Mouse (Mus musculus): ENCODE measurements around the gene Epb41. TPM values are rescaled to one million over a fixed set of nuclear protein-coding genes. Genes with fewer than 3 reads are reported as not detected.

Gene Epb41
- polyA plus RNA-seq, 1 experiment from 2014 or later = 227 TPM

DNA sequence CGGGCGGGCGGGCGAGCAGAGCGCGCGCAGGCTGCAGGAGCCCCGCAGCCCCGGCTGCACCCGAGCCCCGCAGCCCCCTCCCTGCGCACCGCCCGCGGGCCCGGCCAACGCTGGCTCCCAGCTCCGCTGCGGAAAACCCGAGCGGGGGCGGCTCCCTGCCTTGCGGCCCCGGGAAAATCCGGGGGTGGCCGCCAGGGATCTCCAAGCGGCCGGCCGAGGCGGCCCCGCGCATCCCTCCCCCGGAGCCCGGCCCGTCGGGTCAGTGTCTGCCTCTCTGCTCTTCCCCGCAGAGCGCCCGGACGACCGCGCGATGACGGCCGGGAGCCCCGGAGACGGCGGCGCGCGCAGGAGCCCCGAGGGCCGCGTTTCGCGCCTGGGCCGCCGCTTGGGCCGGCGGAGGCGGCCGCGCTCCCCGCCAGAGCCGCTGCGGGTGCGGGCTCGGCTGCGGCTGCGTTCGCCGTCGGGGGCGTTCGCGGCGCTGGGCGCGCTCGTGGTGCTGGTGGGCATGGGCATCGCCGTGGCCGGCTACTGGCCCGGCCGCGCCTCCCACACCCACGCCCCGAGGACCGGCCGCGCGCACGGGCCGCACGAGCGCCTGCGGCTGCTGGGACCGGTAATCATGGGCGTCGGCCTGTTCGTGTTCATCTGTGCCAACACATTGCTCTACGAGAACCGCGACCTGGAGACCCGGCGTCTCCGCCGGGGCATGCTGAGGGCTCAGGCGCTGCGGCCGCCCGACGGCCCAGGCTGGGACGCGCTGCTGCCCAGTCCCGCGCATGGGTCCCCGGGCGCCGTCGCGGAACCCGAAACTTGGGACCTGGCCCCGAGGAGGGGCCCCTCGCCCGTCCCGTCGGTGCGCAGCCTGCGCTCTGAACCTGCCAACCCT, 153.4 kb downstream of the Epb41 start, which contains the start of gene Tmem200b:
TSS of gene Tmem200b (plus strand) at position 311 of the 886 bp plus-strand sequence.
- peak within 1 kb of the TSS; percentile 51 for H3K4me3 ChIP-seq
- WGBS = 3% methylated on average over 91 of the region's 130 CpGs
- H3K4me2 ChIP-seq (replicated peaks) = peak within 1 kb of the TSS; percentile 71
- H3K9ac ChIP-seq (replicated peaks) = peak within 1 kb of the TSS; percentile 48
- H3K9me3 ChIP-seq = no peaks in the 10 kb centered on the region
- 0 out of 2 replicates have a peak, but pooled peaks have one; percentile 7 for ATAC-seq (ENCODE audit: low FRiP score, low read depth)
- no peak within 1 kb of the TSS for H3K27ac ChIP-seq (replicated peaks)
- H3K27me3 ChIP-seq = peaks cover 98% of the 10 kb centered on the region
- peaks cover 33% of the 10 kb centered on the region for H3K36me3 ChIP-seq
- peaks cover 43% of the 10 kb centered on the region for H3K4me1 ChIP-seq

DNA sequence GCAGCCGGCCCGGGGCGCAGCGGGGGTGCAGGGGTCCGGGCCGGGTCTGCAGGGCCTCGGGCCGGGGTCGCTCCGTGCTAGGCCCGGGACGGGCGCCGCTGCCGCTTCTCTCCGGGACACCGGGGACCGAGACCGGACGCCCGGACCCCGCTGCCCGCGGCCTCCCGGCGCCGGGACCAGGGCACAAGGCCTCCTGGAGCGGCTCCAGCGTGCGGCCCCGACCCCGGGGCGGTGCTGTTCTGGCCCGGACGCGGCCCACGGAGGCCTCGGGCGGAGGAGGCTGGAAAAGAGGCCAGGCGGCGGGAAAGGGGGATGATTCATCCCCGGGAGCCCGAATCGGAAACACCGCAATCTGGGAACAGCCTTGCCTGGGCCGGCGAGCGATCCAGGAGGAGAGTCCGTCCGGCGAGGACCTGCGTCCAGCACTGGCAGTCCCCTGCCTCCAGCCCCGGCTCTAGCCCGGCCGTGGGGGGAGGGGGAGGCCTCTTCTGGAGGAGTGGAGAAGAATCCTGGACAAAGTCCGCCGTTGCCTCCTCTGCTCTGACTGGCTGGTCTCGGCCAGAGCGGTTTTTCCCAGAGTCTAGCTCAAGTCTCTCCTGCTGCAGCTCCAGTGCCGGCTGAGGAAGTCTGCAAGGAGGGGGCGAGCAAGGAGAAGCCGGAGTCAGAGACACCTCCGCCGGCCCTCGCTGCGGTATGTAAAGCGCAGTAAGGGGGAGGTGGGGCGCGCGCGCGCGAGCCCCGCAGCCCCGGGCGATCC, 154.3 kb downstream of the Epb41 start:
- peaks cover 98% of the 10 kb centered on the region for H3K27me3 ChIP-seq
- H3K9ac ChIP-seq (replicated peaks) = peak overlapping the region; percentile 48
- ATAC-seq (ENCODE audit: low FRiP score, low read depth) = no peak
- H3K27ac ChIP-seq (replicated peaks) = no peak overlapping the region
- no peaks in the 10 kb centered on the region for H3K9me3 ChIP-seq
- peak overlapping the region; percentile 51 for H3K4me3 ChIP-seq
- H3K36me3 ChIP-seq = peaks cover 24% of the 10 kb centered on the region
- H3K4me1 ChIP-seq = peaks cover 49% of the 10 kb centered on the region
- H3K4me2 ChIP-seq (replicated peaks) = peak overlapping the region; percentile 71
- 1% methylated on average over 71 of the region's 76 CpGs for WGBS

DNA sequence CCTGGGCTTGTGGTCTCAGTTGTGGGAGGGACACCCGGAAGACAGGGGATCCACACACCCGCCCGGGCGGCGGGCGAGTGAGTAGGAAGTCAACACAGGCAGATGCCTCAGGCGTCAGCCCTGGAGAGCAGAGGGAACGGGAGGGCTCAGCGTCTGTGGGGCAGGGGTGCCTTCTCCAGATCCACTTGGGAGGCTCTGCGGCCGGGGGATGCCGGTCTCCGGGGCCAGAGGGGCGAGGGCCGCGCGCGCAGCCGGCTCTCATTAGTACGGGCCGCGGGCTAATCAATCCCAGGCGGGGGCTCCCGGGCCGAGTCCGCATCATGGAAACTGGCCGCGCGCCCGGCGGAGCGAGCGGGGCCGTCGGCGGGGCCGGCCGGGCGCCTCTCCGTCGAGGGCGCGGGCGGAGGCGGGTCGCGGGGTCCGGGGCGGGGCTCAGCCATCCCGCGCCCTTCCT, 155.0 kb downstream of the Epb41 start:
- peaks cover 100% of the 10 kb centered on the region for H3K27me3 ChIP-seq
- H3K4me3 ChIP-seq = peak overlapping the region; percentile 51
- WGBS = 1% methylated on average over 42 of the region's 51 CpGs
- H3K4me2 ChIP-seq (replicated peaks) = peak overlapping the region; percentile 71
- peak overlapping the region; percentile 48 for H3K9ac ChIP-seq (replicated peaks)
- H3K27ac ChIP-seq (replicated peaks) = 0 out of 2 replicates have a peak overlapping the region, but pooled peaks have one; percentile 20
- no peak for ATAC-seq (ENCODE audit: low FRiP score, low read depth)
- peaks cover 55% of the 10 kb centered on the region for H3K4me1 ChIP-seq
- peaks cover 18% of the 10 kb centered on the region for H3K36me3 ChIP-seq
- H3K9me3 ChIP-seq = no peaks in the 10 kb centered on the region

- Histone ChIP-seq H3K9ac (replicated peaks) (no peak overlapping the region), H3K27me3 (peaks cover 100% of the 10 kb centered on the region), H3K4me3 (peak overlapping the region; percentile 51; the same call in 1 of the 2 replicates), H3K4me2 (replicated peaks) (peak overlapping the region; percentile 71; the same call in 1 of the 2 replicates), H3K4me1 (peaks cover 56% of the 10 kb centered on the region), H3K36me3 (peaks cover 12% of the 10 kb centered on the region), H3K9me3 (no peaks in the 10 kb centered on the region), H3K27ac (replicated peaks) (0 out of 2 replicates have a peak overlapping the region, but pooled peaks have one; percentile 20)
- no peak for ATAC-seq (ENCODE audit: low FRiP score, low read depth)
- WGBS = 9% methylated on average over 15 of the region's 15 CpGs
Observed at GRCm38 (mm10) chr4:131919506-131920140, 155.5 kb downstream of the Epb41 start.

DNA sequence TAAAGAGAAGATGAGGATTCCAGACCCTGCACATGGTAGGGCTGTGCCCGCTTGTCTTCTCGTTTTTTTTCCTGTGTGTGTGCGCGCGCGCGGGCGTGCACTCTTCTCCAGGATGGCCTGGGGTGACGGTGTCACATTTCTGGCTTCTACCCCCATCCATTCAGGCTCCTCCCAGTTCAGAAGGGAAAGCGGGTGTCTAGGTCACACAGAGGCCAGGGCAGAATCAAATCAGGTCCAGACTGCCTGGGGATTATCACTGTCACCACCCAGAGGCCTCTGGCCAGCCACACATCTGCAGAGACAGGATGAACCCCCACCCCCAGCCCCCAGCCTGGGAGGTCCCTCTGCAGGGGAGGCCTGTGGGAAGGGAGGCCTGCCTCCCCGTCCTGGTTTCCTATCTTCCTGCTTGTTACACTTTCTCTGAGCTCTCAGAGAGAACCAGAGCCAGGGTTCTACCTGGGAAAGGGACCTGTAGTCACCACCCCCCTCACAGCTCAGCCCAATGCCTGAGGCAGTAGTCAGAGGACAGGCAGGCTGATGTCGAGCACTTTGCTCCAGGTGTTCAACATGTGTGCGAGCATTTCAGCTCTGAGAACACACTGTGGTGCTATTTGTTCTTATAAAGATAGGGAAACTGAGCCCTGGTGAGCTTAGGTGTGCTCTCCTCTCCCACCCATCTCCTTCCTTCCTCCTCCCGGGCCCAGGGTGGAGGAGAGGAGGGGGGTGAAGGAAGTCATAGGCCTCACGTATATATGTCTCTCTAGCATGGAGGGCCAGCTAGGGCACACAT, 156.2 kb downstream of the Epb41 start:
- ATAC-seq (ENCODE audit: low FRiP score, low read depth) = no peak
- Histone ChIP-seq H3K4me2 (replicated peaks) (no peak overlapping the region), H3K9me3 (no peaks in the 10 kb centered on the region), H3K4me1 (peaks cover 58% of the 10 kb centered on the region), H3K9ac (replicated peaks) (0 out of 2 replicates have a peak overlapping the region, but pooled peaks have one; percentile 11), H3K36me3 (peaks cover 5% of the 10 kb centered on the region; the same call in 1 of the 2 replicates), H3K4me3 (no peak overlapping the region), H3K27me3 (peaks cover 99% of the 10 kb centered on the region), H3K27ac (replicated peaks) (no peak overlapping the region)
- 9% methylated on average over 15 of the region's 15 CpGs for WGBS

DNA sequence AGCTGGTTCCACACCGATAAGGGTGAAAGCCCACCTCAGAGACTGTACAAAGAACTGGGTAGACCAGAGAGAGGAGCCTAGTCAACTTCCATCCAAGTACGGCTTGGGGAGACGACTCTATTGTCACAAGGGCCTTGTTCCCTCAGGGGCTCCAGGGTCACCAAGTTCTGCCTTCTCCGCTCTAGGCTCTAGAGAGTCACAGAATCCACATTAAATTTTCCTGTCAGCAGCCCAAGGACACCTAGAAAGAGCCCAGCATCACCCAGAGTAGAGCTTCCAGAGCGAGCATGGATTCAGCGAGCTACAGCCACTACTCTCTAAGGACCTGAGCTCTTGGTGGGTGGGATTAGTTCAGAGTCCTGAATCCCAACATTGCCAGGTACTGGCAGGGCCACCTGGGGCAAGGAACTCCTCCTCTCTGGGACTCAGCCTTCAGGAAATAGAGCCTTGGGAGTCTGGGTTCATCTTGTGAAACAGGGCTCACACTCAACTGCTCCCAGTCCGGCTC, 157.0 kb downstream of the Epb41 start:
- H3K36me3 ChIP-seq = no peaks in the 10 kb centered on the region
- H3K4me2 ChIP-seq (replicated peaks) = no peak overlapping the region
- no peak for ATAC-seq (ENCODE audit: low FRiP score, low read depth)
- peaks cover 58% of the 10 kb centered on the region for H3K4me1 ChIP-seq
- 54% methylated on average over 7 of the region's 7 CpGs for WGBS
- no peaks in the 10 kb centered on the region for H3K9me3 ChIP-seq
- H3K27me3 ChIP-seq = peaks cover 99% of the 10 kb centered on the region
- no peak overlapping the region for H3K4me3 ChIP-seq
- no peak overlapping the region for H3K9ac ChIP-seq (replicated peaks)
- no peak overlapping the region for H3K27ac ChIP-seq (replicated peaks)

DNA sequence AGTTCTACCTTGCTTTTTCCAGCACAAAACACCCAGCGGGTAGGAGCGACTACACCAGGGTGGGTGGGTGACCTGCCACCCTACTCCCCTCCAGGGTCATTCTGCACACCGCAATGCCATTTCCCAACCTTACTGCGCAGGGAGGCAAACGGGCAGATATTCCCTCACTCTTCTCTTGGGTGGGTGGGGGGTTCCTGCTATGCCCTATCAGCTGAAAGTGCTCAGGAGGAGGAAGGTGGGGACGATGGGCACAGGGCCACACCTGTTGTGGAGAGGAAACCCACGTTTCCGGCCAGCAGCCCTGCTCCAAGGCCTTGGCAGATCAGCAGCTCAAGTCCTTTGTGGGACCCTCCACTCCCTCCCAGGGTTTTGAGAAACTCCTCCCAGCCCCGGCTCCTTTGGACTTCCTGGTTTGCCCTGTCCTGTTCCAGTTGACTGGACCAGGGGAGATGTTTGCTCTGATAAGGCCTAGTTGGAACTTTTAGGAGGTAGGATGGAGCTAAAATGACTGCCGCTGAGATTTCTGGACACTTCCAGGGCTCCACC, 158.0 kb downstream of the Epb41 start:
- Histone ChIP-seq H3K9ac (replicated peaks) (no peak overlapping the region), H3K9me3 (no peaks in the 10 kb centered on the region), H3K36me3 (no peaks in the 10 kb centered on the region), H3K4me3 (no peak overlapping the region), H3K4me2 (replicated peaks) (no peak overlapping the region), H3K27me3 (peaks cover 99% of the 10 kb centered on the region), H3K27ac (replicated peaks) (no peak overlapping the region), H3K4me1 (peaks cover 51% of the 10 kb centered on the region)
- WGBS = 78% methylated on average over 10 of the region's 10 CpGs
- no peak for ATAC-seq (ENCODE audit: low FRiP score, low read depth)

DNA sequence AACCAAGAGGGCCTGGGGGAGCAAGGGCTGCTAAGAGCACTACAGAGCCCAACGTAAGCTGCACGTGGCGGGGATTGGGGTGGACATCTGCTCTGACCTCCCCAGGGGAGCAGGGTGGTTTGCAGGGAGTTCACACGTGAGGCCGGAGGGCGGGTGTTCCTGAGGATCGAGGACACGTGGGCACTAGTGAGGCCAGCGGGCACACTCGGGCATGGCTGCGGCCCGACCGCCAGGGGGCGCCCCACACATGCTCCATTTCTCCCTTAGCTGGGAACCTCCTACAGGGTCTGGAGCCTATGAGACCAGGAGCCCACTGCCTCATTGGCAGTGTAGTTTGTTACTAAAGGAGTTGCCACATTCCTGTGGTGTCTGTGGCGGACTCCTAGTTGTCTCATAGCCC, 158.7 kb downstream of the Epb41 start:
- no peak for ATAC-seq (ENCODE audit: low FRiP score, low read depth)
- no peak overlapping the region for H3K4me3 ChIP-seq

GRCm38 (mm10) chr4:131915821-131916328, 159.2 kb downstream of the Epb41 start:
- ATAC-seq (ENCODE audit: low FRiP score, low read depth) = no peak
- Histone ChIP-seq H3K4me2 (replicated peaks) (peak overlapping the region; percentile 54), H3K27me3 (peaks cover 96% of the 10 kb centered on the region), H3K9ac (replicated peaks) (no peak overlapping the region), H3K4me1 (peaks cover 43% of the 10 kb centered on the region), H3K9me3 (no peaks in the 10 kb centered on the region), H3K27ac (replicated peaks) (no peak overlapping the region), H3K36me3 (no peaks in the 10 kb centered on the region), H3K4me3 (no peak overlapping the region)
- 22% methylated on average over 13 of the region's 13 CpGs for WGBS

More for the DNA sequence above, 158.7 kb downstream of the Epb41 start:
- H3K27ac ChIP-seq (replicated peaks) = no peak overlapping the region
- no peak overlapping the region for H3K9ac ChIP-seq (replicated peaks)
- H3K9me3 ChIP-seq = no peaks in the 10 kb centered on the region
- H3K4me1 ChIP-seq = peaks cover 45% of the 10 kb centered on the region
- H3K36me3 ChIP-seq = no peaks in the 10 kb centered on the region
- peaks cover 99% of the 10 kb centered on the region for H3K27me3 ChIP-seq
- no peak overlapping the region for H3K4me2 ChIP-seq (replicated peaks)
- WGBS = 5% methylated on average over 15 of the region's 15 CpGs

DNA sequence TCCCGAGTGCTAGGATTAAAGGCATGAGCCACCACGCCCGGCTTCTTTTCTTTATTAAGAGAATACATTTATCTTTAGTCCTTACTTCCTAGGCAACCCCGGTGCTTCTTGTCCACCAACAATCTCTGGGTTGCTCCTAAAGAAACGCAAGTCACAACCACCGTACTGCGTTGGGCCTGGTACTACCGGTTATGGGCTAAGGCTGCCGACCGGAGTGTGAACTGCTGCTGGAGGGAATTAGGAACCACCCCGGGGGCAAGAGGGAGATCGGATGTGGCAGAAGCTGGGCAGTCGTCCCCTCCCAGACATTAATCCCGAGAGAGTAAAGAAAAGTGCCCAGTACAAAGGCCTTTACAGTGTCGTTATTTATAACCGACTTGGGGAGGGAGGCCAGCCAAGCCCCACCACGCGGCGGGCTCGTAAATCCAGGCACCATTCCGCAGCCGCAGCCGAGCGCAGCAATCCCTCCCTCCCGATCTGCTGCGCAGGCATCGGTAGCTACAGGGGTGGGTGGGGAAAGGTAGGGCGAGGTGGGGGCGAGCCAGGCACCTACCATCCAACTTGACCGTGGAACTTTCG, 160.1 kb downstream of the Epb41 start:
- no peak for ATAC-seq (ENCODE audit: low FRiP score, low read depth)
- H3K4me2 ChIP-seq (replicated peaks) = peak overlapping the region; percentile 54
- peak overlapping the region; percentile 29 for H3K4me3 ChIP-seq
- peaks cover 43% of the 10 kb centered on the region for H3K4me1 ChIP-seq
- WGBS = 1% methylated on average over 31 of the region's 31 CpGs
- no peak overlapping the region for H3K27ac ChIP-seq (replicated peaks)
- H3K27me3 ChIP-seq = peaks cover 87% of the 10 kb centered on the region
- no peaks in the 10 kb centered on the region for H3K36me3 ChIP-seq
- no peaks in the 10 kb centered on the region for H3K9me3 ChIP-seq
- peak overlapping the region; percentile 34; the same call in 1 of the 2 replicates for H3K9ac ChIP-seq (replicated peaks)

Measured in midbrain, embryonic 12.5 days (tissue).